Comparison of ENCODE assay signal across 13 mouse cellular contexts in the genomic region with DNA sequence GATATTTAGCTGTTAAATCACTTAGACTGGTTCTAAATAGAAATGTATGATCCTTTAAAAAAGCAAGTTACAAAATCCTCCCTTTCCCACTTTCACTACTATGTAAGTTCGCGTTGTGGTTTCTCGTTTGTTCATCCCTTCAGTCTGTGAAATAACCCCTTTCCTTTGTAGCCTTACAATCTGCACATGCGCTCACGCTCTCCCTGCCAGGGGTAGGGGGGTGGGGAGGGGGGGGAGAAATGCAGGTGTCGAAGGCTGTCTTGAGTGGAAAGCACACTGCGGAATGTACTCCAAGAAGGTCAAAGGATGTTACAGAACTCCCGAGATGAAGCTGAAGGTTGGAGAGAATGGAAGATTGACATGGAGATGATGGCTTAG. TPM values are rescaled to one million over a fixed set of nuclear protein-coding genes. Genes with fewer than 3 reads are reported as not detected.
DNase-seq lines count a peak whose midpoint lies in the region; ATAC-seq lines count a peak whose summit lies in the region.
"Had no signal": no experiment of that assay in that cellular context is flagged by ENCODE, and none has a peak within 500 bp of the region (broad histone marks: within the 10 kb centered on the region; RNA-seq: fewer than 3 reads in every experiment).

No protein-coding gene starts in this region.

- no peaks in the 10 kb centered on the region for H3K27me3 ChIP-seq in hindbrain, embryonic 10.5 days (ENCODE audit: insufficient read depth, poor library complexity, severe bottlenecking)
- H3K27me3 ChIP-seq in hindbrain, embryonic 16.5 days (replicated peaks; ENCODE audit: control insufficient read depth, insufficient read depth, low read length) = no peaks in the 10 kb centered on the region
- no peaks in the 10 kb centered on the region for H3K27me3 ChIP-seq in forebrain, embryonic 15.5 days
- no peaks in the 10 kb centered on the region; the same call in 1 of the 2 replicates for H3K27me3 ChIP-seq in midbrain, embryonic 10.5 days (ENCODE audit: low read depth, poor library complexity, severe bottlenecking)
- H3K27me3 ChIP-seq: liver, embryonic 12.5 days had no signal

- DNase-seq in hindbrain, embryonic 10.5 days (ENCODE audit: low spot score) = no peak
- DNase-seq in midbrain, embryonic 10.5 days (ENCODE audit: low spot score) = no peak
- peak; percentile 72 for DNase-seq in thymus, postnatal 0 days (ENCODE audit: low spot score)
- DNase-seq in gastrocnemius, postnatal 25 days = no peak
- no peak for DNase-seq in kidney, postnatal 14 days
- DNase-seq in gastrocnemius, postnatal 36 days = no peak
- DNase-seq: cerebellum, adult 8-10 months; kidney, adult 11 months; lung, postnatal 10 days had no signal

- H3K4me2 ChIP-seq in hindbrain, embryonic 16.5 days (ENCODE audit: low read length) = no peak overlapping the region
- peak overlapping the region; percentile 46 for H3K4me2 ChIP-seq in forebrain, embryonic 15.5 days (replicated peaks)

- intact Hi-C loops in gastrocnemius, postnatal 36 days (cut with DNase I) = no loop called here

- peak overlapping the region; percentile 50; the same call in 1 of the 2 replicates for H3K27ac ChIP-seq in hindbrain, embryonic 10.5 days
- H3K27ac ChIP-seq in hindbrain, embryonic 16.5 days (ENCODE audit: low read depth, low read length) = no peak overlapping the region
- H3K27ac ChIP-seq in forebrain, embryonic 15.5 days (replicated peaks) = peak overlapping the region; percentile 76
- peak overlapping the region; percentile 79; the same call in 1 of the 2 replicates for H3K27ac ChIP-seq in midbrain, embryonic 10.5 days (replicated peaks)
- H3K27ac ChIP-seq: embryonic facial prominence, embryonic 10.5 days had no signal

- no peaks in the 10 kb centered on the region for H3K9me3 ChIP-seq in hindbrain, embryonic 10.5 days
- no peaks in the 10 kb centered on the region for H3K9me3 ChIP-seq in hindbrain, embryonic 16.5 days (ENCODE audit: control insufficient read depth, low read length)
- no peaks in the 10 kb centered on the region for H3K9me3 ChIP-seq in forebrain, embryonic 15.5 days
- H3K9me3 ChIP-seq in midbrain, embryonic 10.5 days (replicated peaks) = no peaks in the 10 kb centered on the region
- H3K9me3 ChIP-seq: embryonic facial prominence, embryonic 10.5 days; liver, embryonic 12.5 days had no signal

- H3K36me3 ChIP-seq in hindbrain, embryonic 10.5 days = no peaks in the 10 kb centered on the region
- no peaks in the 10 kb centered on the region for H3K36me3 ChIP-seq in hindbrain, embryonic 16.5 days (ENCODE audit: control insufficient read depth, insufficient read depth, low read length)
- H3K36me3 ChIP-seq in forebrain, embryonic 15.5 days = no peaks in the 10 kb centered on the region
- H3K36me3 ChIP-seq in midbrain, embryonic 10.5 days = no peaks in the 10 kb centered on the region
- H3K36me3 ChIP-seq: embryonic facial prominence, embryonic 10.5 days; liver, embryonic 12.5 days had no signal

- no peak overlapping the region for H3K4me3 ChIP-seq in hindbrain, embryonic 10.5 days
- H3K4me3 ChIP-seq in hindbrain, embryonic 16.5 days (ENCODE audit: low read length) = no peak overlapping the region
- H3K4me3 ChIP-seq in forebrain, embryonic 15.5 days = no peak overlapping the region
- H3K4me3 ChIP-seq in midbrain, embryonic 10.5 days = no peak overlapping the region

- WGBS in hindbrain, embryonic 10.5 days = 58% methylated on average over 8 of the region's 8 CpGs
- WGBS in hindbrain, embryonic 16.5 days = 31% methylated on average over 8 of the region's 8 CpGs
- 9% methylated on average over 8 of the region's 8 CpGs for WGBS in forebrain, embryonic 15.5 days
- WGBS in midbrain, embryonic 10.5 days = 62% methylated on average over 8 of the region's 8 CpGs

- no peak overlapping the region for H3K9ac ChIP-seq in hindbrain, embryonic 16.5 days (ENCODE audit: low read depth, low read length)
- H3K9ac ChIP-seq in forebrain, embryonic 15.5 days (replicated peaks) = no peak overlapping the region

- ATAC-seq in hindbrain, embryonic 16.5 days = no peak
- ATAC-seq in forebrain, embryonic 15.5 days (replicated peaks) = peak; percentile 69
- ATAC-seq: liver, embryonic 12.5 days had no signal

- H3K4me1 ChIP-seq in hindbrain, embryonic 10.5 days (replicated peaks) = peaks cover 26% of the 10 kb centered on the region
- H3K4me1 ChIP-seq in hindbrain, embryonic 16.5 days (ENCODE audit: control insufficient read depth, insufficient read depth, low read depth, low read length) = peaks cover 20% of the 10 kb centered on the region
- H3K4me1 ChIP-seq in forebrain, embryonic 15.5 days = peaks cover 34% of the 10 kb centered on the region
- H3K4me1 ChIP-seq in midbrain, embryonic 10.5 days = peaks cover 33% of the 10 kb centered on the region

RNA-seq across cellular contexts. Expression of gene Cfap54, which starts 2.5 kb away (rescaled TPM):
- 1.4 TPM in 2 replicates for polyA plus RNA-seq in hindbrain, embryonic 10.5 days (2016; fragmentation: Nextera tagmentation; extraction: Ambion mirVana)
- 3.3 TPM in 2 replicates for polyA plus RNA-seq in hindbrain, embryonic 16.5 days (2015; fragmentation: Nextera tagmentation; extraction: Ambion mirVana)
- polyA plus RNA-seq in forebrain, embryonic 15.5 days (2015; fragmentation: Nextera tagmentation; extraction: Ambion mirVana) = 2.2 and 2.3 TPM in 2 replicates
- polyA plus RNA-seq in midbrain, embryonic 10.5 days (2016; fragmentation: Nextera tagmentation; extraction: Ambion mirVana) = 1.2 and 1.5 TPM in 2 replicates
- polyA plus RNA-seq in thymus, postnatal 0 days (2015; fragmentation: Nextera tagmentation; extraction: Ambion mirVana) = 0.30 and 0.68 TPM in 2 replicates
- under 1 TPM; 0.79 to 0.88 TPM for total RNA-seq in gastrocnemius, postnatal 25 days (2021)
- total RNA-seq in gastrocnemius, postnatal 36 days (2021) = 1 to 10 TPM in 1 of 2 experiments, under 1 TPM in 1; 0.69 to 1.6 TPM
